Mouse (Mus musculus): ENCODE measurements around the gene Heg1.

DNA sequence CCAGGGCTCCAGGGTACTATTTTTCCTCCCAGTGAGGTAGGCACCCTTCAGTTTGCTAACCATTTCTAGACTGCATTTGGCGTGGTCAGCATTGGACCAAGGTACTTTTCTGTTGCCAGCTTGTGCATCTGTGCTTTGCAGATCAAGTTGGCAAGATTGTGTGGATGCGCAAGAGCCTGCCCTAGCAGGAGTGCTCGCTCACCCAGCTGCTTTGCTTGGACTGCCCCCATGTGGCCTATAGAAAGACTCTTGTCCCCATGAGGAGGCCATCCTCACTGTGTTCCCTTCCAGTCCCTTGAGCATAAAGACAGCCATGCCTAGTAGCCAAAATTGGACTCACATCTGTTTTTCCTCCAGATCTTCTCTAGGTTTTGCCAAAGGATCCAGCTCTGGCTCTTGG, 55.6 kb downstream of the Heg1 start:
- TF ChIP-seq CHD2 (IDR thresholded peaks at IDR 0.05; ENCODE audit: low read length), result no peak
- TF ChIP-seq ZC3H11A (IDR thresholded peaks at IDR 0.05; ENCODE audit: low read depth, low read length), result peak; percentile 68
- TF ChIP-seq MAZ (IDR thresholded peaks at IDR 0.05; ENCODE audit: low read depth, low read length), result no peak

Measured in CH12.LX (cell line).